Mouse (Mus musculus) c-Kit-positive CD71-positive TER-119-negative erythroid progenitor cells, embryonic 14.5 days (primary cell): ENCODE data around the gene Mitf.

Experiments
- DNase-seq: peaks from one replicate; pipeline ENCODE4 v3.0.0-alpha.2; 2013; ENCODE audit warnings: low read depth

Mitf gene

DNA sequence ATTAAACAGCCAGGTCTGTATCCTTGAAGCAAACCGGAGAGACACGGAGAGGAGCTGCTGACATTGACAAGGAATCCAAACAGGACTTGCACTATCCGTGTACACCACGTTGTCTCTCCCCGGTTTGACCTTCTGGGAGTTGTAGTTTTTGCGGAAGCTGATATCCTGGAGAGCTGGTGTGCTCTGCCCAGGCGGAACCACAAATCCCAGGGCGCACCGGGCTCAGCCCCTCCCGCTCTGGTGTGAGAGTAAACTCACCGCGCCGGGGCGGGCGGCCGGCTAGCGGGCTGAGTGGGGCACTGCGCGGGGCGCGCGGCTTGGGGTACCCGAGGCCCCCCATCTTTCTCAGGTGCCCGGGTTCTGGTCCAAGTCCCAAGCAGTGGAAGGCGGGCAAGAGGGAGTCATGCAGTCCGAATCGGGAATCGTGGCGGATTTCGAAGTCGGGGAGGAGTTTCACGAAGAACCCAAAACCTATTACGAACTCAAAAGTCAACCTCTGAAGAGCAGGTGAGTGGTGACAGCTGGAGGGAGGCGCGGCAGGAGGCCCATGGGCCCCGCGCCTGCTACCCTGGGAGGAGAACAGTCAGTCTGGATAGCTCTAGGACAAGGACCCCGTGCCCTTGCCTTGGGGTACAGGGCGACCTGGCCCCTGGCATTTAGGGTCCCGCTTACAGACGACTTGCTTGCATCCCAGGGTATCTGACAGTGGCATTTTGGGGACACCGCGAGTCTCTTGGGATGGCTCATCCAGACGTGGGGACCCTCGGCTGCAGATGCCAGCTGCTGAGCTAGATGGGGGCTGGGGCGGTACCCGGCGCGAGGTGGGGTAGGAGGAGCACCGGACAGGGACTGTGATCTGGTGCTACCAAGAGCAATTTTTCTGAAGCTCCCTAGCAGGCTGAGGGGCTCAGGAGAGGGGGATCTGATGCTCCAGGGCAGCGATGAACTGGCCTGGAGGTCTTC is at the start of gene Mitf:
Gene Mitf, plus strand, starts transcription at position 272 of the 963 bp plus-strand sequence.
- DNase-seq: peak; percentile 81

DNA sequence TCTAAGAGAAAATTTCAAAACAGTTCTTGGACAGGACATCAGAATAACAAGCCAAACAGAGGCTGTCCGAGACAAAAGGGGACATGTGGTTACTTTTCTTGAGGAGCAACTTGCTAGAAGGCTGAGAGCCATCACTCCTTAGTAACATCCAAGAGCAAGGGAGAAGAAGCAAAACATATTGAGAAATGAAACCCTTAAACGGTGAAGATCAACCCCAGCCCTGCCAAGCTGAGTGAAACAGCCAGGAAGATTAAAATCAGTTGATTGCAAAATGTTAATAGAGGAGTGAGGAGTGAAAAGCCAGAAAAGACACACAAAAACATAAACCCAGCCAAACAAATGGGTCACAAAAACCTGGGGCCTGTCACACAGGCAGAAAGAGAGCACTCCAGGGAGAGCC is 49.5 kb upstream of the Mitf start:
- no peak for DNase-seq

DNA sequence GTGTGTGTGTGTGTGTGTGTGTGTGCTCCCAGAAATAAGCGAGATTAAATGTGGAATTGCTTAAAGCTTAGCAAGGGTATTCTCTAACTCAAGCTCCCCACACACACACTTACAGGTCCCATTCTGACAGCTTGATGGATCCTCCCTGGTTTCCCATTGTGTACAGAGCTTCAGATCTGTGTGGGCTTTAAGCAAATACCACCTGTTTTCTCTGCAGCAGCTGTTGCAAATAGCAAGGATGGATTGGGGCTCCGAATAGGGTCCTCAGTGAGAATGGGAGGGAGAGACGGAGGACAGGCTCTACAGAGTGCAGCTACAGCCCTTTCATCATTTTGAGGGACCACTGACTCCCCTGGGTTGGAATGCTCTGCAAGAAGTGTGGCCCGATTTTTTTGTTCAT is 48.0 kb upstream of the Mitf start:
- DNase-seq: no peak

DNA sequence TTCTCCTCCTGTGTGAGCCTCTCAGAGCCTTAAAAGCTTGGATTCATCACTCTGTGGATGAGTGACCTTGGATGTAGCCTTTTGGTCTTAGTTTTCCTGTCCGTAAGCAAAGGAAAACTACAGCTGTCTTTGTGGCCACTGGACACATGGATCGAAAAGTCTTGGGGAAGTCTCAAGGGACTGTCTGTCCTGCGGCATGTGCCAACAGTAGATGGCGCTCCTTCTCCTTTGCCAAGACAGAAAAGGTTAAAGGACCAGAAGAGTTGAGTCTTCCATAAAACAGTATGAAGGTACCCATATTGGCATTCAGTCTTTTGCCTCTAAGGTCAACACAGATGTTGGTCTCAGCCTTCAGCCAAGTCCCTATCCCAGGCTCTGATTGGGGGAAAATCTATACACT is 47.6 kb upstream of the Mitf start:
- peak; percentile 9 for DNase-seq

DNA sequence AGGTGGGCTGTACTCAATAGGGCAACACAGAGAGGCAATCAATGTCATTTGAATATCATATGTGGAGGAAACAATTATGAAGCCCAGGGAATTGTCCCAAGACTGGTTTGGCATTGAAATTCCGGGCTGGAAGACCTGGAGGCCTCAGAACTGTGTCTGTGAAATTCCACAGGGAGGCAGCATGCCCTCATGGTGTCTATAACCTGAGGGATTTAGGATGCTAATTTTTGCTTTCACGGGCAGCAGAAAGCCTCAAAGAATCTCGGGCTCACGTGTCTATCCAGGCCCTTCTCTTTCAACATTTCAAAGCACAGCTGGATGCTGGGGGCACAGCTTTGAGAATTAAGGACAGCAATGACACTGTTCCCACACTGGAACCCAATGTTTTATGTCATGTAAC is 45.5 kb upstream of the Mitf start:
- DNase-seq: no peak

DNA sequence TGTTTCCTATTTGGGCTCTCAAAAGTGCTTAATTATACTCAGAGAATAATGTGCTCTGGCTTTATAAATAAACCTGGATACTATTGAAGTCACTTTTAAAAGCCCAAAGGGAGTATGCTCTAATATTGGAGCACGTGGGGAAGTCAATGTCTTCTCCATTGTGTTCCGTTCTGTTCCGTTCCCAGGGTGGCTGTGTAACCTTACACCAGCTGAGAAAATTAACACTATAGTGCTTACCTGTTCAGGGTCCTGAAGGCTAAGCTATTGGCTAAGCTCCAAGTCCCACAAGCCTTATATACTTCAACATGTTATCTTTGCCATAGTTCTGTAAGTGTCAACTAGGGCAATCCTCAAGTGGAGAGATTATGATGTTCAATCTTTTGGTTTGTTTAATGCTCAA is 42.9 kb upstream of the Mitf start:
- DNase-seq: no peak

DNA sequence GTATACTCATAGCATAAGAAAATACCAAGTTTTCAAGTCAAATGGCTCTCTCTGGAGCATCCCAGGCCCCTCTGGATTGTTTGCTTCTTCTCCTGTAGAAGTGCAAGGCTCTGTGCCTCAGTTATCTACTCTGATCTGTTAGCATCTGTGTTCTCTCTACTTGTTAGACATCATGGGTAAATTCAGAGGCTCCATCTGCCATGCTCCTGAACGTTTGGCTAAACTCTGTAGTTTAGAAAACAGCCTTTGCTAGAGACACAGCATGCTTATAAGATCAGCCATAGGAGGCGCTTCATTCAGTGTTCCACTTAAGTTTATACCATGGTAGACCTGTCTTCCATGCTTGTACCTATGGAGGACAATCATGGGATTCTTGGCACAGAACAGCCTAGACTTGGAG is 39.0 kb upstream of the Mitf start:
- DNase-seq: no peak

DNA sequence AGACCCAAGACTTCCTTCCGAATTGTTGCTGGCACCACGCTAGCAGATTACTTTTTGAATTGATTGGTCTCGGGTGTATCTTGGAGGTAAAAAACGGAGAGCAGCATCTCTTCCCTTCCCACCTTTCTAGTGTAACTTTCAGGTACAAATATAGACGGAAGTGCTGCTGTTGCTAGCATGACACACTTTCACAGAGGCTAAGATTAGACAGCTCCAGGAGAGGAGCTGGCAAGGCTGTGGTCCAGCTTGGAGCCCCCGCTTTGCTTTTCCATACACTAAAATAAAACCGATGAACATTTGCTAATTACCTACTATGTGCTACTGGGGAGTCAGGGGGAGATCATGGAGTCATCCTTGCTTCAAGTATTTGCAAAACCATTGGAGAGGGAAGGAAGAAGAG is 37.3 kb upstream of the Mitf start:
- DNase-seq: no peak

DNA sequence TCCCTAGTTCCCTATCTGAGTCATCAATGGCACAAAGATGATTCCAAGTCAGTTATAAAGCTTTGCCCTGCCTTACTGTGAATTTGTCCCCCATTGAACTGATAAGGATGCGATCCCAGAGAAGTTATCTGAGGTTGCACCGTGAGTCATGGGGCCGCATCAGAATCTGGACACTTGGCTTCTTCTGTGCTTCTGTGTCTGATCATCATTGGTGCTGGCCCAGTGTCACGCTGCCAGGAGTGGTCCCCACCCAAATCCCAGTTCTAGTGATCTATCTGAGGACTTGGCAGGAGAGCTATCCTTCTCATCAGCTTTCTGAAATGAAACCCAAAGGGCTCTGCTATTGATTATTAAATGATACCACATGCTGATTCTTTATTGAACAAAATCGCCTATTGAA is 25.5 kb upstream of the Mitf start:
- no peak for DNase-seq

DNA sequence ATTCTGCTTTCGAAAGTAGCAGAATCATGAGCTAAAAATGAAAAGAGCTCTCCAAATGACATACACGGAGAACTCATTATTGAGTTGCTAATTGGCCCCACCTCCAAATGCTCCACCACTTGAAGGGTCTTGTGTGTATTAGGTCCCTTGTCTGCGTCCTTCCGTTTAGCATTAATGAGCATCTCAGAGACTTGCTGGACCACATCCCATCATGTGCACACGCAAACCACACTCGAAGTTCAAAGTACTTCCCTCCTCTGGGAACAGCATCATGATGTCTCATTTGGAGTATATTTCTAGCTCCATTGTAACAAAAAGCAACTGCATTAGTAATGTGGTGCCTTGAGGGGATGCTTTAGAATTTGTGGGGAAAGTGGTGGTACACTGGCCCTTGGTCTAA is 24.6 kb upstream of the Mitf start:
- DNase-seq: no peak

DNA sequence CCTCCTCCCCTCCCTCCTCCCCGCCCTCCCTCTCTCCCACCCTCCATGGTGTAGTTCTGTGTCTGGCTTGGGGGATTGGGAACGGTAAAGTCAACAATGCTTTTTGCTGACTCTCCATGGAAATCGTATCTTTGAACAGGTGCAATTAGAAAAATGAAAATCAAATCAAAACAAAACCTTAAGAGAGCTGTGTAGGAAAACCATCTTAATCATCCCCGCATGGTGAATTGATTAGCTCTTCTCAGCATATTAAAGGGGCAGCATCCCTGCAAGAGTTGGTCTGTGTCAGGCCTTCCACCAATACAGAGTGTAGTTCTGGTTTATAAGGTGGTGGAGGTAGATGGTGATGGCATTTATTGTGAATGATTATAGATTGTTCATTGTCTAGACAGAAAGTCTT is 20.0 kb upstream of the Mitf start:
- no peak for DNase-seq

DNA sequence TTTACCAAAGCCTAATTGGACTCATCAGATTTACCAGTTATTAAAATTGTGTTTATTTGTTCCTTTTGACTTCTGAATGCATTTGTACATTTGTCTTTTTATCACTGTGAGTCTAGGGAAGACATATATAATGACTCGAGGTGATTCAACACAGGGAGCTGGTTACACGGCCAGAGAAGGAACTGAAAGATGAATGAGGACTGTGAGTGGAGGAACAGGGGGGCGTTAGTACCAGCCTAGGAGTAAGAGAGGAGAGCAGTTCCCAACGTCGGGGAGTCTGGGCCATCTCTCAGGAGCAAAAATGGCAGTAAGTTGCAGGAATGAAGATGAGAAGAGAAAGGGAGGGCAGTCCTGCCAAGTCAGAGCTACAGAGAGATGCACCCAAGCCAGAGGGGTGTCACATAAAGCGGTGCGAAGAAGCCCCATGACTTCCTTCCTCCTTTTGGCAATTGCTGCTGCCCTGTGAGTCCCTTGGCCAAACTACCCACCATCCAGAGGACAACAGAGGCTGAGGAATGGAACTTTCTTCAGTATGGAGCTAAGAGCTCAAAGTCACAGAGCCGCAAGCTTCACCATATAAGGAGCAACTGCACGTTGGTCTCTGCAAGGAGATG is 18.4 kb upstream of the Mitf start:
- no peak for DNase-seq

DNA sequence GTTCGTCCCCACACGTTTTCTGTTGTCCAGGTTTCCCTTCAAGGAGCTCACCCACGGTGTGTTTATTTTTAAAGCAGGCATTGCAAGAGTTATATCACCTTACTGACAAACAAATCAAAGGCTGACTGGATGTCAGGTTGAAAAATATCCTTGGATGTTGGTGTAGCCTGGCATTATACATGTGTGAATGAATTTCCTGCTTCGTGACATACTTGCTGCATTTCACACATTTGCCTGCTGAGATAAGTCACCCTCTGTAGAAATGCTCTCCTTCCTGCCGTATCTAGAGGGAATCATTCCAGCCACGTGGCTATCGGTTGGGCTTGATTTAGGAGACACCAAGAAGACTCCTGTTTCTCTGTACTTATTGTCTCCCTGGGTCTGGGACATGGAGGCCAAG is 17.2 kb upstream of the Mitf start:
- DNase-seq: no peak

DNA sequence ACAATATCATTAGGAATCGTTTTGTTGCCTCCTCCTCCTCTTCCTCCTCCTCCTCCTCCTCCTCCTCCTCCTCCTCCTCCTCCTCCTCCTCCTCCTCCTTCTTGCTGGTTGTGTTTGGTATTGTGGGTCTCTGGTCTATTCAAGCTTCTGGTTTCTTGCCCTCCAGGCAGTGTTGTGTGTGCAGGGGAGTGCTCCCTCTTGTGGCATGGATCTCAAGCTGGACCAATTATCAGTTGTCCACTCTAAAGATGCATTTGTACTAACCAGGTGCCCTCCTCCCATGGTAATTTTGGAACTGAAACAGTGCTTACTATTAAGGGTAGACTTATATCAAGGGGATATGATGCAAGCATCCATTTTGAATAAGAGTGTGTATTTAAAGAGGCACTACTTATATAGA is 14.7 kb upstream of the Mitf start:
- DNase-seq: no peak

DNA sequence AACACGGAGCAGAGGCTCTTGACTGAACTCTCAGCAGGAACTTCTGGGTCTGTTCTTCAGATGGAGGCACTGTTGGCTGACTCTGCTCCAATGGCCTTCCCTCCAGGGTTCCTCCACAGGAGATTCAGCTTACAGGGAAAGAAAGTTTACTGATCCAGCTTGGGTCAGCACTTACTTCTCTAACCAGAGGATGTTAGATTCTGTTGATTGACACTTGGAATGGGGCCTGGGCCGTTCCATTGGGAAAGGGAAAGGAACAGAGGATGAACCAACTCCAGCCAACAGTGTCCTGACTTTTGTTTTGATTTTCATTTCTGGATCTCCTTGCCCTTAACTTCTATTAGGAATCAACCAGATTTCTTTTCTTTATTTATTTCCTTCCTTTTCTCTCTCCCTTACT is 11.7 kb upstream of the Mitf start:
- no peak for DNase-seq

DNA sequence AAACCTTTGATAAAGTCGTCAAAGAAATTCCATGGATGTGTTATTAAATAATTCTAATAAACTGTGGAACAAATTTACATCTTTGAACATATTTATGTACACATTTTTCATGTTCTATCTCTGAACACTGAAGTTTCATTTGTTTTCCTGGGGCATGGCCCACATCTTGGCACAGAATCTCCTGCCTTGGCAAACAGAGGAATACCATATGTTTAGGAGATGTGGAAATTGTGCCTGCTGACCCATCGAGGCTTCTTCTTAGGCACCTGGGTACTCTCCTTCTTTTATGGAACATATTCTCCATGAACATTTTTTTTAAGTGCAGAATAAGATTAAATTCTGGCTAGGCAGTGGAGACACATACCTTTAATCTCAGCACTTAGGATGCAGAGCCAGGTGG is 6.2 kb upstream of the Mitf start:
- DNase-seq: no peak

DNA sequence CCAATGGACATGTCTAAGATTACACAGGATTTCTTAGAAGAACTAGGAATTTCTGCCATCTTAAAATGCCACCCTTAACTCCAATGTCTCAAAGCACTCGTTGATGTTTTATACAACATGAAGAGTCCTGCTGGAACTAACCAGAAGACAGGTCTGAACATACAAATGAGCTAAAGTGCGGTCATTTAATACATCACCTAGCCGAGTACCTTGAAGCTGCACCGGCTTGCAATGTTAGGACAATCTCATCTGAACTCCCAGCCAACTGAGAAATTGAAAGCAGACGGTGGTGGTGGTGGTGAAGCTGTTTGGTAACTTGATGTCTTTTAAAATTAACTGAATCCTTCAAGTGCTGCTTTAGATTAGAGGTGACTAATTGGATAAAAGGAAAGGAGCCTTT is 801 bp upstream of the Mitf start:
- DNase-seq: no peak

DNA sequence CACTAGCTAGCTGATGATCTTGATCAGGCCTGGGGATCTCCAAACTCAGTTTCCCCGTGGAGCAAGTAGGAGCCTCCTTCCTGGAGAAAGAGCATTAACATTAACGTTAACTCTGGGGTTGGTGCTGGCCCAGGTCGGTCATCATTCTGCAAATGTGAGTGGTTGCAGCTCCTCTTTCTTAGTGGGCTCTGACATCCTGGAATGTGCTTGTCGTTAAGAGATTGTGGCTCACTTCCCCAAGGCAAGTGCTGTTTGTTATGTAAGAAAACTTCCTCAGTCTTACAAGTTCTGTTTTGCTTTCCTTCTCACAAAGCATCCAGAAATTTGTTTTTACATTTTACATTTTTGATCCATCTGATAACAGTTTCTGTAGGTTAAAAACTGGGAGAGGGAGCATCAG is 7.3 kb downstream of the Mitf start:
- DNase-seq: no peak

DNA sequence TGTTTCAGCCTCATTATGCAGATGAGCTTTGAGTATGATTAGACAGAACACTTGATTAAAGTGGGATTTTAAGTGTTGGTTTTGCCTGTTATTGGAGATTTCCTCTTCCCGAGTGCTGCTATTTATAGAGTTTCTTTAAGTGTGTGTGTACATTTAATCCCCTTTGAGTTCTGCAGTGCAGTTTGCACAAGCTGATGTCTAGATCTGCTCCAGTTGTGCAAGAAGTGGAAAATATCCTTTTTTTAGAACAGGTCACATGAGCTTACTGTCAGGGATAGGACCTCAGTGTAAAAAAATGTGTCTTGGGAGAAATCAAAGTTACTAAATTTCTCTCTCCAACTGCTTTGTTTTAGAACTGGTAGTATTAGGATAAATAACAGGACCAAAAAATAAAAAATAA is 8.9 kb downstream of the Mitf start:
- no peak for DNase-seq

DNA sequence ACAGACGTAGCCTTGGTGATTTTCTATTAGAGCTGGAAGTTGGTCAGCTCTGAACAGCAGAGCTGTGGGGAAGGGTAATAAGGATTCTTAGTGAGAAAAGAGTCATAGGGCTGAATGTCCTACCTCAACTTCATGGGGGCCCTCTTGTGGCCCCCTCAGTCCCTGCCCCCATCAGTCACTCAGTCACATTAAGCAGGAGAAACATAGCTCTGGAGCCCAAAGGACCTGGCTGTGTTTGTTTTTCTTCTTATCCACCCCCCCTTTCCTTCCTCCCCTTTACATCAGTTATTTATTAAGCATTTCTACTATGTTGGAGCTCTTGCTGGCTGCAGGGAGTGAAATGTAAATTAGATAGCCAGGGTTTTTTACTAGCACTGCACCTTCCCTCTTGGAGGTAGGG is 10.0 kb downstream of the Mitf start:
- DNase-seq: no peak

DNA sequence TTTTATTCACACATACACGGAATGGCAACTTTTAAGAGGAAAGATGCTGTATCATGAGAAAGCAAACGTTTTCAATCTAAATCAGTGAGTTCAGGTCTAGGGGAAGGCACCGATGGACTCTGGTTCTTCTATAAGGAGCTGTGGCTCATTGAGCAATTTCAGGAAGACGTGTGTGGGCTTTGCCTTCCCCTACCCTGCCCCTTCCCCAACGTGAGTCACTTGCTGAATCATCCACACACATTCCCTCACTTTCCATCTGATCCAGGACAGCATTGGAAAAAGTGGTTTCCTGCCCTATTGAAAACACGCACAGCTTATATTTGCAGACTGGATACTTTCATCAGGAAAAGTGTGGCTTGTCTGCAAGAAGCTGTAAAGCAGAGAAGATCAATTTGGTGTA is 11.3 kb downstream of the Mitf start:
- no peak for DNase-seq

DNA sequence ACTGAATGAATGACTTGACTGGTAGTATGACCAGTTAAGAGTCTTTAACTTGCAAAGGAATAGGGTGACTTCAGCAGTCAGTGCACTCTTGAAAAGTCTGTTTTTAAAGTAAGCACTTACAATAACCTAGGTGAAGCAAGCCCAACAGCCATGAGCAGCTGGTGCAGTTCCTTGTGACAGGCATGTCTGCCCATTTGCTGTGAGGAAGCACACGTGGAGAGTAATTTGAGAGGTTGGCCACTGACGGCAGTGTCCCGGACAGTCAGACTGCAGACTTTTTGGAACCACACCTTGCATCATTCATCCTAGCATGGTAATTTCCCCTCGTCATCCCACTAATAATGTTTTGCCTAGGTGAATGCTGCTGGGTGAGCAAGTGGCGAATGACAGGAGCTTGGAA is 12.1 kb downstream of the Mitf start:
- no peak for DNase-seq

DNA sequence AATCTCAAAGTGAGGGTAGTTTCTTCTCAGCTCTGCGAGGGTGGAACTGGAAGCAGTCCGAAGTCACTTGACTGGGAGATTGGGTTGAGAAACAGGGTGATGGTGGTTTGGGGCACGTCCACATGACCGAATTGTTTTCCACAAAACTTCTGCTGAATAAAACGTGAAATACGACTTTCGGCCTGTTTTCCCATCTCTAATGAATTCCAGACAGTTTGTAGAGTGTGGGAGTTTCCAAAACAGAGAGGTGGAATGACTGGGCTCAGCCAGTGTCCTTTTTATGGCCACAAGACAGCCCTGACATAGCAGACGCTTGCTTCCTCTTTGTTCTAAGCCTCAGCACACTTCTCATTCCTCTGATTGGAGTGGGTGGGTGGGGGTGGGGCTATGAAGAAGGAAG is 13.7 kb downstream of the Mitf start:
- DNase-seq: no peak

DNA sequence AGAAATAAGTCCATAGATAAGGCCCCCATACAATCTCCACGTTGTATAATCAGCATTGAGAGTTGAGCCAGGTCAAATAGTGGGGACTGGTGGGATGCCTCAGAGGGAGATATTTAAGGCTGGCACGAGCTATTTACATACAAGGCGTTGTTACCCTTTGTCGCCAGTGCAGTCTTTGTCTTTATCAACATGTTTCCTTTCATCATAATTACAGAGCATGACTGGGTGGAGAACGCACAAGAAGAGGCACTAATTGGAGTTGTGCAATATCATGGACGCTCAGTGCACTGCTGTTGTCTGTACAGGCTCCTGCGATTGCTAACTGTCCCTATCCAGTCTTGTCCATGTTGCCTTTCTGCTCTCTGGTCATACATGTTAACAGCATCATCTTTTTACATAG is 15.0 kb downstream of the Mitf start:
- DNase-seq: no peak
